In the genomic region with DNA sequence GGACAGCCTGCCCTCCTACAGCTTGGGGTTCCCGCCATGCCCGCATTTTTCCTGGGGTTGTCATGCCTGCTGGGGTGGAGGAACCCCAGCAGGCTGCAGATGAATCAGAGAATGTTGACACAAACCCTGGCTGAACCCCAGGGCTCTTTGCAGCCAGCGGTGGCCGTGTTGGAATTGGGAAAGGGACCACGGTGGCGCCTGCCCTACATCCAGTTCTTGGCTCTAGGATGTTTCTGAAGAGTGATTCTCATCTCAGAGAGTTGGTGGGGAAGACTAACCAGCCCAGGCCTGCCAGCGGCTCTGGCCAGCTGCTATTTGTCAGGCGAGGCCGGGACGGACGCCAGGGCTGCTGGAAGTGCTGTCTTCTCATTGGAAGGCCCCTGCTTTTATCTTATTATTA, we compare ENCODE assay signal across 8 mouse cellular contexts.
A peak's percentile ranks its signal among the peaks of the same experiment; 100 is the strongest.
DNase-seq lines count a peak whose midpoint lies in the region; ATAC-seq and TF ChIP-seq lines count a peak whose summit lies in the region.

No protein-coding gene starts in this region.

- H3K9ac ChIP-seq in hindbrain, embryonic 12.5 days, result no peak overlapping the region
- no peak overlapping the region for H3K9ac ChIP-seq in hindbrain, embryonic 14.5 days
- H3K9ac ChIP-seq in embryonic facial prominence, embryonic 13.5 days, result 0 out of 2 replicates have a peak overlapping the region, but pooled peaks have one; percentile 41
- no peak overlapping the region; the same call in 1 of the 2 replicates for H3K9ac ChIP-seq in hindbrain, embryonic 13.5 days

- no peak overlapping the region for H3K4me2 ChIP-seq in hindbrain, embryonic 12.5 days (replicated peaks)
- H3K4me2 ChIP-seq in hindbrain, embryonic 14.5 days (replicated peaks), result no peak overlapping the region
- H3K4me2 ChIP-seq in embryonic facial prominence, embryonic 13.5 days, result no peak overlapping the region
- H3K4me2 ChIP-seq in hindbrain, embryonic 13.5 days, result no peak overlapping the region

- H3K4me1 ChIP-seq in hindbrain, embryonic 12.5 days, result peaks cover 88% of the 10 kb centered on the region
- peaks cover 44% of the 10 kb centered on the region for H3K4me1 ChIP-seq in hindbrain, embryonic 14.5 days (replicated peaks; ENCODE audit: control insufficient read depth, insufficient read depth, low read length)
- H3K4me1 ChIP-seq in embryonic facial prominence, embryonic 13.5 days, result peaks cover 96% of the 10 kb centered on the region
- peaks cover 91% of the 10 kb centered on the region for H3K4me1 ChIP-seq in hindbrain, embryonic 13.5 days (replicated peaks)
- peaks cover 80% of the 10 kb centered on the region for H3K4me1 ChIP-seq in olfactory bulb, adult 2 months (ENCODE audit: control insufficient read depth, insufficient read depth, low read length)

- no peak for DNase-seq in hindbrain, embryonic 14.5 days (ENCODE audit: low spot score)
- peak; percentile 86 for DNase-seq in 3134 (ENCODE audit: extremely low read depth, insufficient read length, low spot score)
- DNase-seq in left cerebral cortex, adult 11 months (ENCODE audit: low spot score), result no peak

- no peak overlapping the region for H3K4me3 ChIP-seq in hindbrain, embryonic 12.5 days
- H3K4me3 ChIP-seq in hindbrain, embryonic 14.5 days (replicated peaks; ENCODE audit: low read length), result no peak overlapping the region
- H3K4me3 ChIP-seq in embryonic facial prominence, embryonic 13.5 days, result no peak overlapping the region
- H3K4me3 ChIP-seq in hindbrain, embryonic 13.5 days, result no peak overlapping the region
- no peak overlapping the region for H3K4me3 ChIP-seq in olfactory bulb, adult 2 months (ENCODE audit: insufficient read depth, low read depth, low read length)

- 78% methylated on average over 11 of the region's 11 CpGs for WGBS in hindbrain, embryonic 12.5 days
- 74% methylated on average over 11 of the region's 11 CpGs for WGBS in hindbrain, embryonic 14.5 days
- WGBS in embryonic facial prominence, embryonic 13.5 days, result 80% methylated on average over 11 of the region's 11 CpGs
- WGBS in hindbrain, embryonic 13.5 days, result 82% methylated on average over 11 of the region's 11 CpGs
- 56% methylated on average over 11 of the region's 11 CpGs for WGBS in olfactory bulb, adult 2 months

- H3K27me3 ChIP-seq in hindbrain, embryonic 12.5 days, result no peaks in the 10 kb centered on the region
- H3K27me3 ChIP-seq in hindbrain, embryonic 14.5 days (ENCODE audit: control insufficient read depth, insufficient read depth, low read length), result no peaks in the 10 kb centered on the region
- no peaks in the 10 kb centered on the region for H3K27me3 ChIP-seq in embryonic facial prominence, embryonic 13.5 days
- no peaks in the 10 kb centered on the region for H3K27me3 ChIP-seq in hindbrain, embryonic 13.5 days

- H3K9me3 ChIP-seq in hindbrain, embryonic 12.5 days (replicated peaks), result no peaks in the 10 kb centered on the region
- no peaks in the 10 kb centered on the region for H3K9me3 ChIP-seq in hindbrain, embryonic 14.5 days (ENCODE audit: control insufficient read depth, low read length)
- H3K9me3 ChIP-seq in embryonic facial prominence, embryonic 13.5 days, result no peaks in the 10 kb centered on the region
- no peaks in the 10 kb centered on the region for H3K9me3 ChIP-seq in hindbrain, embryonic 13.5 days

- TF ChIP-seq CTCF in olfactory bulb, adult 2 months (IDR thresholded peaks at IDR 0.05; ENCODE audit: insufficient read depth, low read depth, low read length), result peak; percentile 7; the same call in 1 of the 2 replicates

- H3K36me3 ChIP-seq in hindbrain, embryonic 12.5 days, result no peaks in the 10 kb centered on the region
- H3K36me3 ChIP-seq in hindbrain, embryonic 14.5 days (replicated peaks; ENCODE audit: control insufficient read depth, insufficient read depth), result no peaks in the 10 kb centered on the region
- H3K36me3 ChIP-seq in embryonic facial prominence, embryonic 13.5 days, result 0 out of 2 replicates have a peak, but pooled peaks cover 3% of the 10 kb centered on the region
- H3K36me3 ChIP-seq in hindbrain, embryonic 13.5 days, result no peaks in the 10 kb centered on the region

- H3K27ac ChIP-seq in hindbrain, embryonic 12.5 days, result peak overlapping the region; percentile 30; the same call in 1 of the 2 replicates
- no peak overlapping the region for H3K27ac ChIP-seq in hindbrain, embryonic 14.5 days
- H3K27ac ChIP-seq in embryonic facial prominence, embryonic 13.5 days, result peak overlapping the region; percentile 55; the same call in 1 of the 2 replicates
- peak overlapping the region; percentile 44; the same call in 1 of the 2 replicates for H3K27ac ChIP-seq in hindbrain, embryonic 13.5 days
- H3K27ac ChIP-seq in olfactory bulb, adult 2 months (ENCODE audit: insufficient read depth, low read depth, low read length), result no peak overlapping the region

- ATAC-seq in hindbrain, embryonic 12.5 days (ENCODE audit: low FRiP score), result no peak
- ATAC-seq in hindbrain, embryonic 14.5 days (ENCODE audit: low FRiP score), result no peak
- no peak for ATAC-seq in embryonic facial prominence, embryonic 13.5 days (ENCODE audit: insufficient number of reproducible peaks, insufficient read depth, low FRiP score, low TSS enrichment, low read depth)
- no peak for ATAC-seq in hindbrain, embryonic 13.5 days (ENCODE audit: low FRiP score)
- no peak for ATAC-seq in cerebellum, adult (ENCODE audit: insufficient number of reproducible peaks, low FRiP score, low TSS enrichment)

- no peak for TF ChIP-seq POLR2A in olfactory bulb, adult 2 months (IDR thresholded peaks at IDR 0.05; ENCODE audit: insufficient read depth, low read depth, low read length)

Comparison
In these comparisons a context has a peak if more than half of its experiments do, and no peak if none do; other contexts are left out.
1. H3K27ac ChIP-seq: peak in hindbrain, embryonic 12.5 days (single experiment), embryonic facial prominence, embryonic 13.5 days (single experiment) and hindbrain, embryonic 13.5 days (single experiment); none in hindbrain, embryonic 14.5 days (single experiment) and olfactory bulb, adult 2 months (single experiment).